Mouse (Mus musculus): ENCODE measurements around the gene Epyc.
"Not testable (repeated sequence)": the region's sequence is repeated elsewhere in the genome, so short reads cannot be mapped to it uniquely, and the experiment has no call there.

Gene Epyc

GRCm38 (mm10) chr10:97712687-97713086 is 68.8 kb downstream of the Epyc start:
- in situ Hi-C loops (cut with MboI, MseI) = loop anchor here (25.0 kb wide), 3 partner anchors 725 to 1375 kb away; no protein-coding TSS in a partner anchor

- in situ Hi-C loops (cut with MboI, MseI) = loop anchor here (25.0 kb wide), 3 partner anchors 727 to 1373 kb away; no protein-coding TSS in a partner anchor
These were observed 70.7 kb downstream of the Epyc start for GRCm38 (mm10) chr10:97714584-97714983.

GRCm38 (mm10) chr10:97715289-97715906 is 71.5 kb downstream of the Epyc start:
- in situ Hi-C loops (cut with MboI, MseI) = loop anchor here (25.0 kb wide), 3 partner anchors 728 to 1372 kb away; no protein-coding TSS in a partner anchor

- in situ Hi-C loops (cut with MboI, MseI) = loop anchor here (25.0 kb wide), 3 partner anchors 730 to 1370 kb away; no protein-coding TSS in a partner anchor
These were observed 73.4 kb downstream of the Epyc start for GRCm38 (mm10) chr10:97717233-97717632.

GRCm38 (mm10) chr10:97718021-97718420 is 74.2 kb downstream of the Epyc start:
- in situ Hi-C loops (cut with MboI, MseI) = loop anchor here (25.0 kb wide), 3 partner anchors 731 to 1369 kb away; no protein-coding TSS in a partner anchor

- in situ Hi-C loops (cut with MboI, MseI) = loop anchor here (25.0 kb wide), 3 partner anchors 733 to 1367 kb away; no protein-coding TSS in a partner anchor
These were observed 76.8 kb downstream of the Epyc start for GRCm38 (mm10) chr10:97720625-97721024.

GRCm38 (mm10) chr10:97722709-97723108 is 78.8 kb downstream of the Epyc start:
- in situ Hi-C loops (cut with MboI, MseI) = loop anchor here (25.0 kb wide), 3 partner anchors 735 to 1365 kb away; no protein-coding TSS in a partner anchor

GRCm38 (mm10) chr10:97725929-97726328 is 82.1 kb downstream of the Epyc start:
- in situ Hi-C loops (cut with MboI, MseI) = no loop called here

- in situ Hi-C loops (cut with MboI, MseI) = not testable (repeated sequence)
These were observed 82.8 kb downstream of the Epyc start, which contains the start of gene C030005K15Rik for GRCm38 (mm10) chr10:97726655-97727054. Gene C030005K15Rik, minus strand, starts transcription at chr10:97726755.
